Mouse (Mus musculus): ENCODE results near the gene Rgs6. TPM values are rescaled to one million over a fixed set of nuclear protein-coding genes. Genes with fewer than 3 reads are reported as not detected.

Rgs6 gene
- total RNA-seq, 4 experiments from 2014 or later, result 0.22 to 1.1 (median 0.43) TPM

- no peak for DNase-seq (ENCODE audit: low spot score in 2 of 2)
Measured at GRCm38 (mm10) chr12:83201674-83202073, 613.6 kb downstream of the Rgs6 start.

DNA sequence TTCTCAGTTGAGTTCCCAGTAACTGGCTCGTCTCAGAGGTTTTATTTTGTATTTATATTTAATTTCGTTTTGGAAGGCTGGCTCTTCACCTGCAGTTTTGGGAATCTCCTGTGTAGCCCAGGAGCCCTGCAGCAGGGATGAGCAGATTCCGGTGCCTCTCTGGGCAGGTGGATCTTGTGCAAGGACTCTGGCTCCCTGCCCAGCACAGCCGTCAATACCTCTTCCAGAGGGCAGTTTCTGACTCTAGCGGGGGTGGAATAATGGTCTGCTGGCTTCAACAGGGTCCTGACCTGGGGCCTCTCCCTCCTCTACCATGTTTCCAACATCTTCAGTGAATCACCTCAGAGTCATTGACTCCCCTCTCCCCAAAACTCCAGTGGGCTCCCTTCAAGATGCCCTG is 616.3 kb downstream of the Rgs6 start:
- DNase-seq (ENCODE audit: low spot score in 2 of 2), result no peak

DNA sequence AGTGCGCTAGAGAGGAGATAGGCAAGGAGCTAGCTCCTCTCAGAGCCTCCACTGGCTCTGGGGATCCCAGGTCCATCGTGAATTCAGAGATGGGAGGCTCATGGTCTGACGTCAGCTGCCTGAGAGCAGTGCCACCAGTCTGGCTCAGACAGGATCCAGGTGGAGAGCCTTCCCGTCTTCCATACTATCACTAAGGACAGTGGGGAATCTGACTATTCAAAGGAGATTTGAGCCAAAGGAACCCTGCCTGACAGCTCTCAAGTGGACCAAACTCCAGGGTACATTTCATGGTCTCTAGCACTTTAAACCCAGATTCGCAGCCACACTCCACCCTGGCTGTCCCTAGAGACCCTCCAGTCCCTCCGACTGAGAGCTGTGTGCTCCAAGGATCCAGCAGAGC is 618.8 kb downstream of the Rgs6 start:
- DNase-seq (ENCODE audit: low spot score in 2 of 2), result no peak

DNA sequence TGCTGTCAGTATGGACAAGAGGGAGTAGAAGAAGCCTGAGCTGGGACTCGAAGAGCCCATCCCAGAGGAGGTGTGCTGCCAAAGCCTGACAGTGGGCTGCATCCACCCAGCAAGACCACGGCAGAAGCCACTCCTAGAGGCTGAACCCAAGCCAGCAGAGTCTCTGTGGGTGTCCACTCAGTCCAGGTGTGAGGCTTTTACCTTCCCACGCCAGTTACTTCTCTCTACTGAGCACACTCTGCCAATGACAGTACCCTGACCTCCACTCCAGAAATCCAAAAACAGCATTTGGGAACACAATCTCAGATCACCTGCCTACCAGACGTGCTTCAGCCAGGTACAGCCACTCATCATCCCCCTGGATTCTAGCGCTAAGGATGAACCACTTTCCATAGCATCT is 619.4 kb downstream of the Rgs6 start:
- DNase-seq (ENCODE audit: low spot score in 2 of 2), result no peak

DNA sequence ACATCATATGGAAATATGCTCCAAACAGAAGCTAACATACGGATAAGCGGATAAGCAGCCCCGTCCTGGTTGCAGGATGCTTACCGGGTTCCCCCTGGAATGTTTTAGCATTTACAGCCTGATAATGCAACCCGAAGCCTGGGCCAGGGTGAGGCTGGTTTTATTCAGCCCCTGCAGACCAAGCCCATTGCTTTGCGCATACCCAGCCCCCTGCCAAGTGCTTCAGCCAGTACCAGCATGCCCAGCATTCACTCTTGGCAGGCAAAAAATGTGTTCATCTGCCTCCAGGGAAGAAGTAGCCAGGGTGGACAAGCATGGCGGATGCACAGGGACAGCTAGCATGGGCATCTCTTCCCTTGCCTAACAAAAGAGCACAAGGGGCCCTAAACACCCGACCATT is 619.9 kb downstream of the Rgs6 start:
- DNase-seq (ENCODE audit: low spot score in 2 of 2), result no peak

DNA sequence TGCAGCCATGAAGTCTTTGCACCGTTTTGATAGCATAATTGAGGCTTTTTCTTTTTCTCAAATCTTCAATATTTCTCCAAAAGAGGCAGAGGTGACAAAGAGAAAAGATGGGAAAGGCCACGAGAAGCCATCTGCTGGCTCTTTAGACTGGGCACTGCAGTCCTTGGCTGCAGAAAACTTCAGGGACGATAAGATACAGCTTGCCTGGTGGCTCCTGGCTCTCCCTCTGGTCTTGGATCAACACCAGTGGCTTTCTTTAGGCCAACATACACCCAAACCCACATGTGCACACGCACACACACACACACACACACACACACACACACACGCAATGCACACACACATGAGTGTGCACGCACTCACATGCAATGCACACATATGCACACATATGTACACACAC is 620.7 kb downstream of the Rgs6 start:
- DNase-seq (ENCODE audit: low spot score in 2 of 2), result no peak

DNA sequence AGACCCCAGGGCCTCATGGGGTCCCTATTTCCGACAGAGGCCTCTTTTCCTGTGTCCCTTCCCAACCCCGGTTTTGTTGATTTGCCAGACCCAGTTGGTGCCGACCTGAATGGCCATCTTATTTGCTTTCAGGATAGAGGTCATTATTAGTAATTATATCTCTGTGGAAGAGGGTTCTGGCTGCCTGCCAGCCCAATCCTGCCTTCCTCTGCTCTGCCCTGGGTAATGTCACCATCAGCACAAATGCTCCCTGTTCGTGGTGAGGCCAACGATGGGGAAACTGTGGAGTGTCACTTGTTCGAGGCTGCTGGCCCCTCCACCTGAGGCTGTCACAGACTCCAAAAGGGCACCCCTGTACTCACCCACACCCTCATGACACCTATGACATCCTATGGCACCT is 621.4 kb downstream of the Rgs6 start:
- DNase-seq (ENCODE audit: low spot score in 2 of 2), result no peak

GRCm38 (mm10) chr12:83210294-83210693 is 622.2 kb downstream of the Rgs6 start:
- no peak for DNase-seq (ENCODE audit: low spot score in 2 of 2)

DNA sequence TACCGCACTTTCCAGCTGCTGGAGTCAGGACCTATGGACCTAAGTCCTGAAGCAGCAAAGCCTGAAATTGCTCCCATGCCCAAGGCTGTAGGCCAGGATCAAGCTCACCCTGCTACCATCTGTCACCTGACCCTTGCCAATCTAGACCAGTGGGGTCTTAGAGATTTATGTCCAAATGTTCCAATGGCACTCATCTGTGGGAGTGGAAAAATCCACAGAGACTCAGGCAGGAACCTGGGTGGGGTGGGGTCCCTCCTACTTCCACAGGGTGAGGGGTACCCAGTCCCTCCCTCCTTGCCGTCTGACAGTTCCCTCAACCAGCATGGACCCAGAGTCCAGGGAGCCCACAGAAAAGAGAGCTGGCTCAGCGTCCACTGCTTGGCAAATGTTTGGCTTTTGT is 622.6 kb downstream of the Rgs6 start:
- DNase-seq (ENCODE audit: low spot score in 2 of 2), result no peak

DNA sequence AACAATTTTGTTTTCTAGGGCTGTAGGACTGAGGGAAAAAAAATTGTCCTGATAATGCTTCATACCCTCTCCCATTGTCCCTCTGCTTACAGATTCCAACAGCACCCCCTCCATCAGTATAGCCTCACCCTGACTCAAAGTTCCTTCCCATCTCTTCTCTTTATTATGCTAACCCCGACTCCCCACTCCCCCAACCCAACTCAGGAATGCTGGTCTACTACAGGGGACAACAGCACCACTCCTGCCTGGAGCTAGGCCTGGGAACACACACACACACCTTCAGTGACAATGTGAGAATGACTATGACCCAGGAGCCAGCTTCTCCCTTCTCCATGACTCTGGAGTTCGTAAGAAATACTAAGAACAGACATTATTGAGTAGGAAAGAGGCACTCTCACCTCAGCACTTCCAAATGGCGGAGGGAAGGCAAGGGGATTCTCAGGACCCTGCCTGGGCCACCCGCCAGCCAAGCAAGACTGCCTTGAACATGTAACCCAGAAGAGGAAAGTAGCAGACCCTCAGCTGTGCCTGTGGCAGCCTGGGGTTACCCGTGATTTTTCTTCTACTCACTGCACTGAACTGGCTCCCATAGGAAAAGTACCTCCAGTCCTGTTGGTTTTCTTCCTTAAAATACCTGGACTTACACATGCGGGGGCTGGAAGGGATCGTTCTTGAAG is 623.2 kb downstream of the Rgs6 start:
- DNase-seq (ENCODE audit: low spot score in 2 of 2), result no peak
